Comparison of ENCODE assay signal across 11 mouse cellular contexts in the genomic region with DNA sequence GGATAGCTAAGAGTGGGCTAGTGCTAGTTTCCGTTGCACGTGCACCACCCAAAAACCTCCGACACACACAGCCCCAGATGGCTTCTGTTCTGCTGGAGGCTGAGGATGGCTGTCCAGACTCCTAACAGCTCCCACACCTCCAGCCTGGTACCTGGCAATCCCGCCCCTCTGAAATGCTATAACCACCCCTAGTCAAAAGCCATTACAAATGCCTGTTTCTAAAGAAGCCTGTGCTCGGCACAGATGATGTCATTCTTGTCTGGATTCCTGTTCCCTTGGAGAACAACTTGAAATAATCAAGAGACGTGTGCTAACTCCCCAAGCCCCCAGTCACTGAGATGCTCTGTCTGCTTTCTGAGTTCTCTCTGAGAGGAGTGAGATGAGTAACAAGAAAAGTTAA.
DNase-seq lines count a peak whose midpoint lies in the region; ATAC-seq lines count a peak whose summit lies in the region.
"Had no signal": no experiment of that assay in that cellular context is flagged by ENCODE, and none has a peak within 500 bp of the region (broad histone marks: within the 10 kb centered on the region; RNA-seq: fewer than 3 reads in every experiment).

No protein-coding gene starts in this region.

- no peak overlapping the region for H3K4me3 ChIP-seq in midbrain, embryonic 11.5 days (ENCODE audit: low read depth, low read length)
- no peak overlapping the region for H3K4me3 ChIP-seq in midbrain, embryonic 13.5 days (replicated peaks)
- H3K4me3 ChIP-seq in heart, embryonic 16.5 days (ENCODE audit: low read length), result no peak overlapping the region
- no peak overlapping the region for H3K4me3 ChIP-seq in stomach, embryonic 16.5 days (replicated peaks; ENCODE audit: low read length)
- H3K4me3 ChIP-seq: hindbrain, embryonic 15.5 days had no signal

- H3K9me3 ChIP-seq in midbrain, embryonic 11.5 days (ENCODE audit: control insufficient read depth, low read length), result no peaks in the 10 kb centered on the region
- no peaks in the 10 kb centered on the region for H3K9me3 ChIP-seq in midbrain, embryonic 13.5 days
- H3K9me3 ChIP-seq in heart, embryonic 16.5 days (replicated peaks; ENCODE audit: control insufficient read depth, low read length), result no peaks in the 10 kb centered on the region
- no peaks in the 10 kb centered on the region for H3K9me3 ChIP-seq in stomach, embryonic 16.5 days (replicated peaks; ENCODE audit: control insufficient read depth, low read length)
- H3K9me3 ChIP-seq: hindbrain, embryonic 15.5 days had no signal

- WGBS in midbrain, embryonic 11.5 days, result 73% methylated on average over 6 of the region's 6 CpGs
- WGBS in midbrain, embryonic 13.5 days, result 67% methylated on average over 6 of the region's 6 CpGs
- WGBS in heart, embryonic 16.5 days, result 41% methylated on average over 6 of the region's 6 CpGs
- 43% methylated on average over 6 of the region's 6 CpGs for WGBS in stomach, embryonic 16.5 days

- no peaks in the 10 kb centered on the region for H3K27me3 ChIP-seq in midbrain, embryonic 11.5 days (ENCODE audit: control insufficient read depth, insufficient read depth, low read length)
- H3K27me3 ChIP-seq in midbrain, embryonic 13.5 days, result no peaks in the 10 kb centered on the region
- H3K27me3 ChIP-seq in heart, embryonic 16.5 days (ENCODE audit: control insufficient read depth, insufficient read depth, low read length), result no peaks in the 10 kb centered on the region
- no peaks in the 10 kb centered on the region for H3K27me3 ChIP-seq in stomach, embryonic 16.5 days (ENCODE audit: control insufficient read depth, insufficient read depth, low read length)
- H3K27me3 ChIP-seq: hindbrain, embryonic 15.5 days had no signal

- no peak for DNase-seq in frontal cortex, adult 2 months (ENCODE audit: extremely low spot score in 1 of 2, low spot score in 1 of 2)
- peak; percentile 19 for DNase-seq in midbrain, embryonic 11.5 days (ENCODE audit: low spot score, missing footprints)
- no peak for DNase-seq in thymus, postnatal 36 days
- no peak for DNase-seq in urinary bladder, postnatal 25 days (ENCODE audit: low spot score)
- DNase-seq: cerebellum, adult 8-10 months; lung, adult 2 months had no signal

- H3K27ac ChIP-seq in midbrain, embryonic 11.5 days (ENCODE audit: low read depth, low read length), result no peak overlapping the region
- H3K27ac ChIP-seq in midbrain, embryonic 13.5 days, result no peak overlapping the region
- peak overlapping the region; percentile 64 for H3K27ac ChIP-seq in heart, embryonic 16.5 days (ENCODE audit: low read length)
- H3K27ac ChIP-seq in stomach, embryonic 16.5 days (ENCODE audit: low read length), result peak overlapping the region; percentile 74
- H3K27ac ChIP-seq: hindbrain, embryonic 15.5 days had no signal

- no peak overlapping the region for H3K9ac ChIP-seq in midbrain, embryonic 11.5 days (ENCODE audit: low read length)
- H3K9ac ChIP-seq in midbrain, embryonic 13.5 days (replicated peaks), result no peak overlapping the region
- peak overlapping the region; percentile 17; the same call in 1 of the 2 replicates for H3K9ac ChIP-seq in heart, embryonic 16.5 days (ENCODE audit: low read length)
- no peak overlapping the region for H3K9ac ChIP-seq in stomach, embryonic 16.5 days (ENCODE audit: low read length)
- H3K9ac ChIP-seq: hindbrain, embryonic 15.5 days had no signal

- H3K36me3 ChIP-seq in midbrain, embryonic 11.5 days (ENCODE audit: control insufficient read depth, insufficient read depth, low read length), result no peaks in the 10 kb centered on the region
- no peaks in the 10 kb centered on the region for H3K36me3 ChIP-seq in midbrain, embryonic 13.5 days
- H3K36me3 ChIP-seq in heart, embryonic 16.5 days (ENCODE audit: control insufficient read depth, insufficient read depth), result no peaks in the 10 kb centered on the region
- no peaks in the 10 kb centered on the region for H3K36me3 ChIP-seq in stomach, embryonic 16.5 days (ENCODE audit: control insufficient read depth, insufficient read depth, low read length)
- H3K36me3 ChIP-seq: hindbrain, embryonic 15.5 days had no signal

- H3K4me1 ChIP-seq in midbrain, embryonic 11.5 days (ENCODE audit: control insufficient read depth, insufficient read depth, low read length), result no peaks in the 10 kb centered on the region
- 0 out of 2 replicates have a peak, but pooled peaks cover 3% of the 10 kb centered on the region for H3K4me1 ChIP-seq in midbrain, embryonic 13.5 days (replicated peaks)
- peaks cover 22% of the 10 kb centered on the region for H3K4me1 ChIP-seq in heart, embryonic 16.5 days (ENCODE audit: control insufficient read depth, insufficient read depth, low read length)
- H3K4me1 ChIP-seq in stomach, embryonic 16.5 days (ENCODE audit: control insufficient read depth, insufficient read depth, low read length), result peaks cover 11% of the 10 kb centered on the region
- H3K4me1 ChIP-seq: hindbrain, embryonic 15.5 days had no signal

- no peak overlapping the region for H3K4me2 ChIP-seq in midbrain, embryonic 11.5 days
- no peak overlapping the region for H3K4me2 ChIP-seq in midbrain, embryonic 13.5 days (replicated peaks)
- H3K4me2 ChIP-seq in heart, embryonic 16.5 days (ENCODE audit: low read depth, low read length), result peak overlapping the region; percentile 15; the same call in 1 of the 2 replicates
- H3K4me2 ChIP-seq in stomach, embryonic 16.5 days (ENCODE audit: low read depth, low read length), result no peak overlapping the region
- H3K4me2 ChIP-seq: hindbrain, embryonic 15.5 days had no signal

- peak; percentile 41; the same call in 1 of the 2 replicates for ATAC-seq in frontal cortex, adult (ENCODE audit: low TSS enrichment)
- ATAC-seq in midbrain, embryonic 11.5 days (ENCODE audit: low FRiP score), result no peak
- ATAC-seq in midbrain, embryonic 13.5 days, result no peak
- no peak for ATAC-seq in heart, embryonic 16.5 days (replicated peaks; ENCODE audit: extremely low read depth, insufficient read depth, low FRiP score)
- ATAC-seq in stomach, embryonic 16.5 days (ENCODE audit: insufficient read depth, low FRiP score), result no peak

Comparison
In these comparisons a context has a peak if more than half of its experiments do, and no peak if none do; other contexts are left out.
1. H3K27ac ChIP-seq: peak in heart, embryonic 16.5 days (single experiment) and stomach, embryonic 16.5 days (single experiment); none in midbrain, embryonic 11.5 days (single experiment) and midbrain, embryonic 13.5 days (single experiment).